Mouse (Mus musculus) CH12.LX (cell line): ENCODE results near the gene Naa16.

Source experiments
- CHD2 ChIP-seq: IDR thresholded peaks from 2 replicates; pipeline ENCODE4 v1.6.1; 2011; ENCODE audit warnings: low read length, improper control_type of control experiment
- CTCF ChIP-seq, 2 experiments: IDR thresholded peaks in 1 of 2; conservative IDR thresholded peaks in 1 of 2; 2 replicates each; pipeline ENCODE4 v1.5.1; 2011 to 2012; ENCODE audit warnings: low read depth in 2 of 2, low read length in 2 of 2, improper control_type of control experiment in 1 of 2, inconsistent platforms in 1 of 2, mild to moderate bottlenecking in 1 of 2, moderate library complexity in 1 of 2
- EP300 ChIP-seq: IDR thresholded peaks from 2 replicates; pipeline ENCODE4 v1.6.1; 2011; ENCODE audit warnings: low read length, improper control_type of control experiment
- ETS1 ChIP-seq: conservative IDR thresholded peaks from 2 replicates; pipeline ENCODE4 v1.6.1; 2012; ENCODE audit warnings: low read depth, mild to moderate bottlenecking, inconsistent platforms, low read length, improper control_type of control experiment, moderate library complexity
- GABPA ChIP-seq: IDR thresholded peaks from 2 replicates; pipeline ENCODE4 v1.6.1; 2012; ENCODE audit warnings: low read depth, low read length, improper control_type of control experiment, inconsistent platforms; ENCODE audit not compliant: insufficient replicate concordance
- JUN ChIP-seq: IDR thresholded peaks from 2 replicates; pipeline ENCODE4 v1.6.1; 2011; ENCODE audit warnings: low read depth, mild to moderate bottlenecking, low read length, improper control_type of control experiment, moderate library complexity; ENCODE audit not compliant: insufficient read depth
- POLR2A ChIP-seq: IDR thresholded peaks from 2 replicates; pipeline ENCODE4 v1.6.1; 2011; ENCODE audit warnings: low read depth, mild to moderate bottlenecking, improper control_type of control experiment, low read length
- POLR2AphosphoS2 ChIP-seq: IDR thresholded peaks from 2 replicates; pipeline ENCODE4 v1.6.1; 2011; ENCODE audit warnings: low read depth, low read length, improper control_type of control experiment
- RAD21 ChIP-seq: IDR thresholded peaks from 2 replicates; pipeline ENCODE4 v1.6.1; 2011; ENCODE audit warnings: low read depth, mild to moderate bottlenecking, low read length, improper control_type of control experiment, moderate library complexity
- RCOR1 ChIP-seq: conservative IDR thresholded peaks from 2 replicates; pipeline ENCODE4 v1.6.1; 2012; ENCODE audit warnings: low read depth, mild to moderate bottlenecking, inconsistent platforms, low read length, improper control_type of control experiment
- TCF12 ChIP-seq: IDR thresholded peaks from 2 replicates; pipeline ENCODE4 v1.6.1; 2014; ENCODE audit warnings: low read depth, mild to moderate bottlenecking, inconsistent platforms, low read length, improper control_type of control experiment
- ZC3H11A ChIP-seq: IDR thresholded peaks from 2 replicates; pipeline ENCODE4 v1.6.1; 2012; ENCODE audit warnings: low read depth, mild to moderate bottlenecking, inconsistent platforms, low read length, improper control_type of control experiment
- ZKSCAN1 ChIP-seq: IDR thresholded peaks from 2 replicates; pipeline ENCODE4 v1.6.1; 2012; ENCODE audit warnings: low read depth, inconsistent platforms, low read length, improper control_type of control experiment, borderline replicate concordance
- ZNF384 ChIP-seq: IDR thresholded peaks from 2 replicates; pipeline ENCODE4 v1.6.1; 2012; ENCODE audit warnings: low read depth, low read length, improper control_type of control experiment, inconsistent platforms

GRCm38 (mm10) chr14:79278927-79279326 lies 111.7 kb downstream of the Naa16 start:
- TF ChIP-seq ZNF384: no peak
- no peak for TF ChIP-seq CTCF (conservative IDR thresholded peaks at IDR 0.05 in 1 of 2, IDR thresholded peaks at IDR 0.05 in 1 of 2; ENCODE audit: low read depth in 2 of 2, low read length in 2 of 2)
- no peak for TF ChIP-seq POLR2A
- TF ChIP-seq ZC3H11A: no peak
- no peak for TF ChIP-seq CHD2
- TF ChIP-seq RCOR1: no peak
- no peak for TF ChIP-seq EP300
- TF ChIP-seq ETS1: no peak
- no peak for TF ChIP-seq ZKSCAN1
- 0 out of 2 replicates have a peak, but pooled peaks have one; percentile 14 for TF ChIP-seq TCF12
- no peak for TF ChIP-seq GABPA
- TF ChIP-seq RAD21: no peak
- no peak for TF ChIP-seq JUN
- no peak for TF ChIP-seq POLR2AphosphoS2
